ENCODE assay signal across 14 mouse cellular contexts in genomic region chr2:50752408-50752807, GRCm38 (mm10).
"Had no signal": no experiment of that assay in that cellular context is flagged by ENCODE, and none has a peak within 500 bp of the region (broad histone marks: within the 10 kb centered on the region; RNA-seq: fewer than 3 reads in every experiment).

No protein-coding gene starts in this region.

- ATAC-seq: intestine, embryonic 16.5 days had no signal

- H3K4me2 ChIP-seq: kidney, embryonic 15.5 days; liver, embryonic 11.5 days; liver, embryonic 15.5 days had no signal

- H3K4me3 ChIP-seq: kidney, embryonic 15.5 days; left cerebral cortex, adult 2 months; limb, embryonic 10.5 days; liver, embryonic 15.5 days; megakaryocyte, embryonic 14.5 days had no signal

- H3K9me3 ChIP-seq: kidney, embryonic 15.5 days; limb, embryonic 10.5 days; liver, embryonic 15.5 days had no signal

- H3K36me3 ChIP-seq: kidney, embryonic 15.5 days; limb, embryonic 10.5 days; liver, embryonic 15.5 days had no signal

- DNase-seq: kidney, adult 2 months; kidney, postnatal 14 days; lung, adult 2 months; lung, postnatal 14 days; thymus, postnatal 25 days had no signal

- H3K9ac ChIP-seq: kidney, embryonic 15.5 days; liver, embryonic 15.5 days had no signal

- H3K27ac ChIP-seq: kidney, embryonic 15.5 days; left cerebral cortex, adult 2 months; limb, embryonic 10.5 days; liver, embryonic 15.5 days; macrophage; stomach, postnatal 0 days had no signal

- H3K4me1 ChIP-seq: kidney, embryonic 15.5 days; liver, embryonic 15.5 days; megakaryocyte, embryonic 14.5 days had no signal

- H3K27me3 ChIP-seq: kidney, embryonic 15.5 days; liver, embryonic 15.5 days; megakaryocyte, embryonic 14.5 days had no signal
